Mouse (Mus musculus) gastrocnemius, adult 8-10 months (tissue): ENCODE results near the gene Pepd. TPM values are rescaled to one million over a fixed set of nuclear protein-coding genes. Genes with fewer than 3 reads are reported as not detected.

Experiments used
- microRNA-seq: library from miRNA; unstranded; fragments of <30 nt; microRNA quantifications from one replicate; pipeline ENCODE4 v1.2.0, GENCODE M21; 2022
- total RNA-seq, 4 experiments: library from RNA; stranded (reverse); gene quantifications; 2 replicates each; pipeline ENCODE4 v1.2.4; 2022

Gene Pepd
- total RNA-seq, 4 experiments from 2014 or later: 27.4 to 31.8 (median 29.4) TPM

Small RNAs within 50 kb of the gene (microRNA-seq; reads per million reads assigned to microRNA genes)
- not detected for gene Gm25033

Other genes starting within 250 kb of the Pepd start
- 1 to 10 TPM in 1 of 4 experiments, under 1 TPM in 3; 0.29 to 1.6 (median 0.55) TPM for gene Chst8, start 99.7 kb upstream of the Pepd start, total RNA-seq
- 10 to 100 TPM; 33.0 to 39.8 (median 36.6) TPM for gene Cebpg, start 144.2 kb downstream of the Pepd start, total RNA-seq
- 10 to 100 TPM in 1 of 4 experiments, 1 to 10 TPM in 3; 3.0 to 10.9 (median 6.4) TPM for gene Cebpa, start 206.9 kb downstream of the Pepd start, total RNA-seq